Mouse (Mus musculus): ENCODE data around the gene Ttc29.

DNA sequence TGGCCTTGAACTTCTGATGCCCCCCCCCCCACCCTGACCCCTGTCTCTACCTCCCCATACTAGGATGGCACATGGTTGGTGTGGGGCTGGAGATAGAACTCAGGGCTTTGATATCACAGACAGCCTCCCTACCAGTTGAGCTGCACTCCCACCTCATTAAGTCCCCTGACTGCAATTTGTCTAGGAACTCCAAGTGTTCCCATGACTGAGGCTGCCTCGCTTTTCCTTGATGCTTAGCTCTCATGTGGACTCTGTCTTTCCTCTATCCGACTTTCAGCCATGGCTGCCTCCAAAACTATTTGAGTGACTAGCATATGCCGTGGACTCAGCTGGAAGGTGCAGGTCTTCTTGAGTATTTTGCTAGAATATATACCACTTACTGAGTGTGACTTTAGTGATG is 110.3 kb downstream of the Ttc29 start:
- TF ChIP-seq CTCF (IDR thresholded peaks at IDR 0.05; ENCODE audit: low read depth, low read length) = no peak
- TF ChIP-seq POLR2A (IDR thresholded peaks at IDR 0.05; ENCODE audit: insufficient read depth, low read length) = no peak
- TF ChIP-seq EP300 (IDR thresholded peaks at IDR 0.05; ENCODE audit: insufficient read depth, low read depth, low read length) = no peak
